Mouse (Mus musculus) gastrocnemius, postnatal 14 days (tissue): ENCODE data around the gene Fras1. TPM values are rescaled to one million over a fixed set of nuclear protein-coding genes. Genes with fewer than 3 reads are reported as not detected.

Experiments used
- DNase-seq: peaks from one replicate; pipeline ENCODE4 v3.0.0; 2021; ENCODE audit warnings: mixed read lengths
- intact Hi-C: fragments of 180-260 bp; cut with DNase I; formaldehyde crosslinking; loops from one replicate; pipeline ENCODE4 v1.15.1; 2025; ENCODE audit warnings: low total_unique reads
- total RNA-seq, 2 experiments: library from RNA; stranded (reverse); gene quantifications; 2 replicates each; pipeline ENCODE4 v1.2.3; 2021

Gene Fras1
- total RNA-seq, 2 experiments from 2014 or later, result 8.7 to 10.6 TPM

GRCm38 (mm10) chr5:96803091-96803490 lies 429.3 kb downstream of the Fras1 start:
- intact Hi-C loops, result no loop called here
- DNase-seq, result peak; percentile 68

GRCm38 (mm10) chr5:96804304-96804703 lies 430.5 kb downstream of the Fras1 start:
- intact Hi-C loops, result no loop called here
- no peak for DNase-seq

- intact Hi-C loops, result no loop called here
- no peak for DNase-seq
These were observed 431.1 kb downstream of the Fras1 start for GRCm38 (mm10) chr5:96804813-96805212.

DNA sequence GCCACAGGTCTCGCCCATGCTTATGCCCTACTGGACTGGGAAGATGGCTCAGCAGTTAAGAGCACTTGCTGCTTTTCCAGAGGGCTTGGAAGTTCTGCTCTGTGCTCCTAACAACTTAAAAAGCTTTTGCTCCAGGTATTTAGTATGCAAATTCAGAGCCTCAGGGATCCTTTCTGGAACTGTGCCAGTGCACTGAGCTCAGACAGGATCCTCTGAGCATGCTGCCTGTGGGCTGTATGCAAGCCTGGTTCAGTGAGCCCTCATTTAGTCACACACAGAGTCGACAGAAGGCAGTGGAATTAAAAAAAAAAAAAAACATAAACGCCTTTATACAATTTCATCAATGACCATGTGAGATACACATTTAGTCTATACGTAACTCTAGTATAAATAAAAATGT lies 436.9 kb downstream of the Fras1 start:
- intact Hi-C loops, result no loop called here
- DNase-seq, result no peak

DNA sequence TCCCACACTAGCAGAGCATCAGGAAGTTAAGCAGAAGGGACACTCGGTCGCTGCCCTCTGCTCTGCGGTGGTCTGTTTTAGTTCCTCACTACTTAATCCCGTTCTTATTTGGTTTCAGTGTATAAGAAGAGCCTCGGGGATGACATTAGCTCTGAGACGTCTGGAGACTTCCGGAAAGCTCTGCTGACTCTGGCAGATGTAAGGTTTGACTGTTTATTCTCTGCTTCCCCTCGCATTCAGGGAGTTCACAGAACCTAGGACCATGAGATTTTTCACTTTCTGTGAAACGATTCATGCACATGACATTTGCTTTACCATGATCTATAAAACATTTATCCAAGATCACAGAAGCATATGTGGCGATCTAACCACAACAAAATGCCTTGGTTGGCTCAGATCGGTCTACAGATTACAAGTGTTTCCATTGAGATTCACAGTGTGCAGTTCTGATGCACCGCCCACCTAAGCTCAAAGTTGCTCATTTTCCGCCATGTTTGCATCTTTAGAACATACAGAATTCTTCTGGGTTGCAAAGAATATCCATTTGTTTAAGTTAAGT lies 451.1 kb downstream of the Fras1 start:
- intact Hi-C loops, result no loop called here
- no peak for DNase-seq

- intact Hi-C loops, result no loop called here
- DNase-seq, result no peak
These were observed 453.4 kb downstream of the Fras1 start for GRCm38 (mm10) chr5:96827176-96827575.

Other genes starting within 250 kb of the Fras1 start
- gene Cnot6l, start 209.8 kb upstream of the Fras1 start, total RNA-seq, result 10 to 100 TPM; 37.8 to 46.4 TPM
- 10 to 100 TPM; 21.1 to 22.2 TPM for gene Mrpl1, start 164.5 kb upstream of the Fras1 start, total RNA-seq